Mouse (Mus musculus): Measurements from ENCODE around the gene Lama2. TPM values are rescaled to one million over a fixed set of nuclear protein-coding genes. Genes with fewer than 3 reads are reported as not detected.
"Not testable (repeated sequence)": the region's sequence is repeated elsewhere in the genome, so short reads cannot be mapped to it uniquely, and the experiment has no call there.

The Lama2 gene
- polyA plus RNA-seq, 1 experiment from 2014 or later: 6.5 TPM

DNA sequence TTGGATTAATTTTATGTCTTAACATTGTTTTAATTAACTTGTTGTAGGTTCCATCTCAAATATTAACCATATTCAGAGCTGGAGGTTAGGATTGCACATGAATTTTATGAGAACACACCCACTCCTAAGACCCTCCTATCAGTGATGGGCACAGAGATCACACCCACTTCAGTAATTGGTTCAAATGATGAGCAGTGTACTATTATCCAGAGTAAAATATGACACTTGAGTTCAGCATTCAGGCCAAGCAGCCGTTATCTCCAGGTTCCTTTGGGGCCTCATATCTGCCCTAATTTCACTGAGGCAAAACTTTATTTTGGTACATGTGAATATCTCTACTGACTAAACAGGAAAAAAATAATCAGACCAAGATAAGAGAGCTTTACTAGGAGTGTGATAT is 645.3 kb downstream of the Lama2 start:
- H3K27ac ChIP-seq: no peak overlapping the region

DNA sequence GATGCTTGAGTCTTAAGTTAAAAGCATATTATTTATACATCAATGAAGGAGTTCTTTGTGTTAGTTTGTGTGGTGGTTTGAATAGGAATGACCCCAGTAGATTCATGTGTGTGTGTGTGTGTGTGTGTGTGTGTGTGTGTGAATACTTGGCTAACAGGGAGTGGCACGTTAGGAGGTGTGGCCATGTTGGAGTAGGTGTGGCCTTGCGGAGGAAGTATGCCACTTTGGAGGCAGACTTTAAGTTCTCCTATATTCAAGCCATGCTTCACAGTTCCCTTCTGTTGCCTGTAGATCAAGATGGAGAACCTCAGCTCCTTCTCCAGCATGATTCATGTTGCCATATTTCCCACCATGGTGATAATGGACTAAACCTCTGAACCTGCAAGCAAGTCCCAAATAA is 646.0 kb downstream of the Lama2 start:
- WGBS: 89% methylated on average over 2 of the region's 2 CpGs
- no peak for DNase-seq (ENCODE audit: low spot score)
- Histone ChIP-seq H3K4me1 (no peaks in the 10 kb centered on the region), H3K36me3 (no peaks in the 10 kb centered on the region), H3K27ac (no peak overlapping the region), H3K27me3 (ENCODE audit: insufficient read depth, poor library complexity, severe bottlenecking) (no peaks in the 10 kb centered on the region), H3K9me3 (no peaks in the 10 kb centered on the region), H3K4me3 (no peak overlapping the region)

More for the DNA sequence above, 645.3 kb downstream of the Lama2 start:
- no peaks in the 10 kb centered on the region for H3K36me3 ChIP-seq
- WGBS: 70% methylated on average over 1 of the region's 1 CpGs
- H3K4me3 ChIP-seq: no peak overlapping the region
- no peaks in the 10 kb centered on the region for H3K9me3 ChIP-seq
- H3K4me1 ChIP-seq: no peaks in the 10 kb centered on the region
- no peaks in the 10 kb centered on the region for H3K27me3 ChIP-seq (ENCODE audit: insufficient read depth, poor library complexity, severe bottlenecking)
- DNase-seq (ENCODE audit: low spot score): no peak

DNA sequence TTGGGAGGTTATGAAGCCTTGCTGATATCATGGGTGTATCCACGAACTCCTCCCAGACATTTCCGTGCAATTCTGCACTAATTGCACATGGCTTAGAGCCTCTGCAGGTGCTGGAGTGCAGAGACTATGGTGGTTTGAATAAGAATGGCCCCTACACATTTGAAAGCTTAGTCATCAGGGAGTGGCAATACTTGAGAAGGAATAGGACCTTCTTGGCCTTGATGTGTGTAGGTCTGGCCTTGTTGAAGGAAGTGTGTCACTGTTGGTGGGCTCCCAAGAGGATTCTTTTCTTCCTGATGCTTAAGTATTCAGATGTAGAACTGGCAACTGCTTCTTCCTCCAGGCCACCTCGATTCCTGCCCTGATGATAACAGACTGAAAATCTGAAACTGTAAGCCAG is 661.0 kb downstream of the Lama2 start:
- no peak overlapping the region for H3K4me3 ChIP-seq
- H3K27me3 ChIP-seq (ENCODE audit: insufficient read depth, poor library complexity, severe bottlenecking): no peaks in the 10 kb centered on the region
- no peaks in the 10 kb centered on the region for H3K9me3 ChIP-seq
- no peaks in the 10 kb centered on the region for H3K36me3 ChIP-seq
- H3K27ac ChIP-seq: no peak overlapping the region
- DNase-seq (ENCODE audit: low spot score): no peak
- no peaks in the 10 kb centered on the region for H3K4me1 ChIP-seq
- 71% methylated on average over 3 of the region's 3 CpGs for WGBS

DNA sequence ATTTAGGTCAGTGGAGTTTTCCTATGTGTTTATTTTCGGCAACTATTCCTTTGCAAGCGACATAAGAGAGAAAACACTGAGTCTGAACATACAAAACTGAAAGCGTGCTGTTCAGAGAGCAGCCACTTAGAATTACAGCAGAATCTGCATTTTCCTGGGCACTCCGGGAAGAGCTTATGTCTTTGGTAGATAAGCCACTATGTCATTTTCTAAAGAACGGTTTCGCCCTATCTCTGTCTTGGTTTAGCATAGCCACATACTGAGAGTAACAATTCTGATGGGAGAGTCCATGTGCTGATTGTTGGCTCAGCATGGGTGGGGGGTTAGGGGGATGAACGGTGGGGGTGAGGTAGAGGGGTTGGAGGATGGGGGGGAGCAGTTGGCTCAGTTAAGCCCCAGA is 669.1 kb downstream of the Lama2 start:
- Histone ChIP-seq H3K4me1 (0 out of 2 replicates have a peak, but pooled peaks cover 4% of the 10 kb centered on the region), H3K36me3 (no peaks in the 10 kb centered on the region), H3K27me3 (ENCODE audit: insufficient read depth, poor library complexity, severe bottlenecking) (no peaks in the 10 kb centered on the region), H3K4me3 (no peak overlapping the region), H3K9me3 (no peaks in the 10 kb centered on the region), H3K27ac (no peak overlapping the region)
- 74% methylated on average over 7 of the region's 7 CpGs for WGBS
- no peak for DNase-seq (ENCODE audit: low spot score)

DNA sequence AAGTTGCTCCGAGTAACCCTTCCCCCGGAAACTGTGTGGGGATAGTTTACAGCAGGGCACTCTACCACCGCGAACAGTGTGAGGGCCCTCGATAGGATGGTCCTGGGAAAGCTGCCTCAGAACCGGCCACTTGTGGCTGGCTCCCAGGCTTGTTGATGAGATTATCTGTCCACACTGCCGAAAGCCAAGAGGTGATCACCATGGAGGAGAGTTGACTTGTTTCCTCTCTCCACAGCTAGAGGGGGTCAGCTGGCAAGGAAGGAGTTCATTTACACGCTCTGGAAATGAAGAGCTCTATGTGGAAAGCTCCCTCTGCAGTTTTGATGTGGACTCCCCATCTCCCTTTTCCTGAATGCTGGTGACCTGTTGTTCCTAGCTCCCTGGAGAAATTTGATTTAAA is 669.9 kb downstream of the Lama2 start:
- H3K9me3 ChIP-seq: no peaks in the 10 kb centered on the region
- H3K4me3 ChIP-seq: no peak overlapping the region
- no peaks in the 10 kb centered on the region for H3K27me3 ChIP-seq (ENCODE audit: insufficient read depth, poor library complexity, severe bottlenecking)
- no peak overlapping the region for H3K27ac ChIP-seq
- H3K36me3 ChIP-seq: no peaks in the 10 kb centered on the region
- DNase-seq (ENCODE audit: low spot score): no peak
- 0 out of 2 replicates have a peak, but pooled peaks cover 4% of the 10 kb centered on the region for H3K4me1 ChIP-seq
- WGBS: 60% methylated on average over 8 of the region's 8 CpGs

DNA sequence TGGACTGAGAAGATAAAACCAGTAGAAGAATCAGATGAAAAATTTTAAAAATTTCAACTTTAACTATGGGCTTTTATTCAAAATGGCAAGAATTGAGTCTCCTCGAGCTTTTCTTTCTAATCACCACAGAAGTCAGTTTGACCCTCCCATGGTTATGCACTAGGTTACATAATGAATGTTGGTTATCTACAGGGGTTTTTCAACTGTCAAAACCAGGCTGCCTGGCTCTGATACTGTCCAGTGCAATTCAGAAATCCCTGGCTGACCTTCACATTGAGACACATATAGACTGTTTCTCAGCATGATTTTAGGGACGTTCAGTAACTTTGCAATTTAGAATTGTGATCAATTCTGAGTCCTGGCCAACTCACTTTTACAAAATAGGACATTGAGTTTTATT is 671.2 kb downstream of the Lama2 start:
- 55% methylated on average over 2 of the region's 2 CpGs for WGBS
- no peak for DNase-seq (ENCODE audit: low spot score)

DNA sequence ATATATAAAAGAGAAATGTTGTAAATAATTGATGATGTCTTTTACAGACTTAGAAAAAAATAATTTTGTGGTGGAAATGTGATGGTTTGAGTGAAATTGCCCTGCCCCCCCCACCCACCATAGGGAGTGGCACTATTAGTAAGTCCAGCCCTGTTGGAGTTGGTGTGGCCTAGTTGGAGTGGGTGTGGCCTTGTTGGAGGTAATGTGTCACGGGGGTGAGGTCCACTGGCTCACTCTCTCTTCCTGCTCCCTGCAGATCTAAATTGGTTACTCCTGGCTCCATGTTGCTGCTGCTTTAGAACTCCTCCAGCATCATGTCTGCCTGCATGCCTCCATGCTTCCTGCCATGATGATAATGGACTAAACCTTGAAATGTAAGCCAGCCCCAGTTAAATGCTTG is 680.0 kb downstream of the Lama2 start:
- Histone ChIP-seq H3K4me3 (no peak overlapping the region), H3K27ac (no peak overlapping the region), H3K9me3 (no peaks in the 10 kb centered on the region), H3K4me1 (no peaks in the 10 kb centered on the region), H3K36me3 (no peaks in the 10 kb centered on the region), H3K27me3 (ENCODE audit: insufficient read depth, poor library complexity, severe bottlenecking) (no peaks in the 10 kb centered on the region)
- 64% methylated on average over 1 of the region's 1 CpGs for WGBS
- DNase-seq (ENCODE audit: low spot score): no peak

More for the DNA sequence above, 671.2 kb downstream of the Lama2 start:
- Histone ChIP-seq H3K27me3 (ENCODE audit: insufficient read depth, poor library complexity, severe bottlenecking) (no peaks in the 10 kb centered on the region), H3K4me1 (0 out of 2 replicates have a peak, but pooled peaks cover 4% of the 10 kb centered on the region), H3K9me3 (no peaks in the 10 kb centered on the region), H3K27ac (no peak overlapping the region), H3K4me3 (no peak overlapping the region), H3K36me3 (no peaks in the 10 kb centered on the region)

DNA sequence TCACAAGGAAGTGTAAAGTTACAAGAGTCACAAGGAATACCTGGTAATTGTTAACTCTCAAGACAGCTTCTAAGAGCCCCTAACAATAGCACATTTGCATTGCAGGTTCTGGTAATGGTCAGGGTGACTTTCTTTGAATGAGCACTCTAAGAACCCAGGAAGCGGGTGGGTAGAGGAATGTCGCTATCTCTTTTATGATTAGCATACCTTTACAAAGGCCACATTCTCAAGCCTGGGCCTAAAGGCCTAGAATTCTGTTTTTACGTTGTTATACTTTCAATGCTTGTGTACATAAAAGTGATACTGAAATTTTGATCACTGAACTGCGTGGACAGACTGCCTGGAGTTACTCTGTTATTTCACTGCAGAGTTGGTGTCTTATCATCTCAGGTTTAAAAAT is 681.1 kb downstream of the Lama2 start:
- H3K27me3 ChIP-seq (ENCODE audit: insufficient read depth, poor library complexity, severe bottlenecking); DNase-seq (ENCODE audit: low spot score); H3K9me3 ChIP-seq; H3K36me3 ChIP-seq; H3K27ac ChIP-seq; H3K4me1 ChIP-seq; H3K4me3 ChIP-seq: not testable (repeated sequence)
- WGBS: 58% methylated on average over 4 of the region's 4 CpGs

DNA sequence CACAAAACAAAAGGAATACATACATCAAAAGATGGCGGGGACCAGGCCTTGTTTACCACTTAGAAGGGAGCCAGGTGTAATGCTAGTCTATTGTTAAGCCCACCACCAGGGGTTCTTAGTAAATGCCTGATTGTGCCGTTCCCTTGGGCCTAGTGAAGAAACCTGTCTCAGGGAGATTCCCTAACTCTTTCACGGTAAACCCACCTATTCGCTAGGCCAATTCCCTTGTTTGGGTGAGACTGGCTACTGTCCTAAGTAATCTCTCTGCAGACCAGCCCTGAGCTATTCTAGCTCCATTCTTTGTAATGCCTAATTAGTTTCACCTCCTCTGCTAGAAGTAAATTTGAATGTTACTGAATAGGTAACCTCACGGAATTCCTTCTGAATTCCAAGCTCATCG is 683.5 kb downstream of the Lama2 start:
- H3K27ac ChIP-seq; H3K27me3 ChIP-seq (ENCODE audit: insufficient read depth, poor library complexity, severe bottlenecking); H3K9me3 ChIP-seq; H3K4me1 ChIP-seq; H3K36me3 ChIP-seq; DNase-seq (ENCODE audit: low spot score); H3K4me3 ChIP-seq: not testable (repeated sequence)
- 83% methylated on average over 6 of the region's 6 CpGs for WGBS

Data from heart, embryonic 10.5 days (tissue).